Mouse (Mus musculus) bone marrow macrophage, adult 2 months (primary cell): ENCODE measurements at regions not wholly inside any gene's neighbourhood (a gene's known extent, or its start where the extent isn't known, plus 50 kb on each side); places are given as distances from the start of the nearest gene placed in this dataset.

Experiments
- CTCF ChIP-seq: IDR thresholded peaks from 2 replicates; pipeline ENCODE4 v1.5.1; 2012; ENCODE audit warnings: low read depth, mild to moderate bottlenecking, low read length, moderate library complexity
- POLR2A ChIP-seq: IDR thresholded peaks from 2 replicates; pipeline ENCODE4 v1.6.1; 2012; ENCODE audit warnings: mild to moderate bottlenecking, low read depth, low read length, borderline replicate concordance

GRCm38 (mm10) chr10:24379291-24379690 is 156.0 kb downstream of the Moxd1 start:
- TF ChIP-seq POLR2A: no peak
- no peak for TF ChIP-seq CTCF
